Mouse (Mus musculus) mouse trophoblast stem cell (cell line): Measurements from ENCODE around the gene Ppp4r1.

Experiments used
- in situ Hi-C, 2 experiments: fragments of 300-500 bp; cut with MseI, MboI; formaldehyde crosslinking; loops; 2 replicates in 1 of 2; 3 replicates in 1 of 2; pipeline ENCODE4 v1.15.1; 2025

Ppp4r1 gene

GRCm38 (mm10) chr17:65771951-65772934 is 10.1 kb upstream of the Ppp4r1 start, which contains the start of gene Rab31:
Rab31 (minus strand) TSS chr17:65772752.
- in situ Hi-C loops = no loop called here

GRCm38 (mm10) chr17:65773617-65774016 is 8.8 kb upstream of the Ppp4r1 start:
- in situ Hi-C loops = no loop called here

- in situ Hi-C loops = no loop called here
Measured at GRCm38 (mm10) chr17:65774439-65774838, 7.9 kb upstream of the Ppp4r1 start.

- in situ Hi-C loops = no loop called here
Measured at GRCm38 (mm10) chr17:65776228-65776627, 6.1 kb upstream of the Ppp4r1 start.

GRCm38 (mm10) chr17:65777461-65777860 is 4.9 kb upstream of the Ppp4r1 start:
- in situ Hi-C loops = no loop called here

GRCm38 (mm10) chr17:65780970-65781369 is 1.4 kb upstream of the Ppp4r1 start:
- in situ Hi-C loops = no loop called here

GRCm38 (mm10) chr17:65783182-65784161 is 1.1 kb downstream of the Ppp4r1 start:
- in situ Hi-C loops = no loop called here

GRCm38 (mm10) chr17:65784610-65785140 is 2.3 kb downstream of the Ppp4r1 start:
- in situ Hi-C loops = no loop called here

GRCm38 (mm10) chr17:65785707-65786106 is 3.3 kb downstream of the Ppp4r1 start:
- in situ Hi-C loops = no loop called here

- in situ Hi-C loops = no loop called here
Measured at GRCm38 (mm10) chr17:65786225-65786624, 3.9 kb downstream of the Ppp4r1 start.

- in situ Hi-C loops = no loop called here
Measured at GRCm38 (mm10) chr17:65787261-65787660, 4.9 kb downstream of the Ppp4r1 start.

- in situ Hi-C loops = no loop called here
Measured at GRCm38 (mm10) chr17:65788542-65789291, 6.3 kb downstream of the Ppp4r1 start.

GRCm38 (mm10) chr17:65789576-65789975 is 7.2 kb downstream of the Ppp4r1 start:
- in situ Hi-C loops = no loop called here

GRCm38 (mm10) chr17:65791161-65791560 is 8.8 kb downstream of the Ppp4r1 start:
- in situ Hi-C loops = no loop called here

GRCm38 (mm10) chr17:65793307-65793930 is 11.0 kb downstream of the Ppp4r1 start:
- in situ Hi-C loops = no loop called here

GRCm38 (mm10) chr17:65794096-65794850 is 11.9 kb downstream of the Ppp4r1 start:
- in situ Hi-C loops = no loop called here

- in situ Hi-C loops = no loop called here
Measured at GRCm38 (mm10) chr17:65796056-65796455, 13.7 kb downstream of the Ppp4r1 start.

- in situ Hi-C loops = no loop called here
Measured at GRCm38 (mm10) chr17:65798446-65798845, 16.1 kb downstream of the Ppp4r1 start.

- in situ Hi-C loops = no loop called here
Measured at GRCm38 (mm10) chr17:65799353-65799752, 17.0 kb downstream of the Ppp4r1 start.

- in situ Hi-C loops = no loop called here
Measured at GRCm38 (mm10) chr17:65800451-65800850, 18.1 kb downstream of the Ppp4r1 start.
